Mouse (Mus musculus): Measurements from ENCODE around the gene Gtpbp2.

- TF ChIP-seq CTCF (IDR thresholded peaks at IDR 0.05; ENCODE audit: control insufficient read depth, insufficient read depth, insufficient read length) (no peak), CEBPB (IDR thresholded peaks at IDR 0.05; ENCODE audit: low read depth) (no peak), MAX (IDR thresholded peaks at IDR 0.05) (no peak), USF1 (IDR thresholded peaks at IDR 0.05; ENCODE audit: low read depth) (no peak), FOSL1 (IDR thresholded peaks at IDR 0.05; ENCODE audit: insufficient read depth, low read length, poor library complexity, severe bottlenecking) (no peak), MYOD1 (IDR thresholded peaks at IDR 0.05; ENCODE audit: control insufficient read depth, insufficient read length, low read depth) (no peak), MYOG (IDR thresholded peaks at IDR 0.05; ENCODE audit: control insufficient read depth, extremely low read depth, insufficient read length) (no peak)
These were observed 45.3 kb upstream of the Gtpbp2 start for GRCm38 (mm10) chr17:46115489-46115888.

Data from C2C12 (cell line).